Mouse (Mus musculus) MEL (cell line): ENCODE data around the gene Slc39a2.

Experiments
- CTCF ChIP-seq, 3 experiments: IDR thresholded peaks in 2 of 3; conservative IDR thresholded peaks in 1 of 3; 2 replicates each; pipeline ENCODE4 v1.5.1; 2011 to 2012; ENCODE audit warnings: low read length in 3 of 3, low read depth in 2 of 3, mild to moderate bottlenecking in 2 of 3, improper control_type of control experiment in 1 of 3, inconsistent platforms in 1 of 3, mixed read lengths in 1 of 3, moderate library complexity in 1 of 3; ENCODE audit not compliant: control insufficient read depth in 1 of 3, insufficient read depth in 1 of 3, poor library complexity in 1 of 3, severe bottlenecking in 1 of 3
- SIN3A ChIP-seq: IDR thresholded peaks from 2 replicates; pipeline ENCODE4 v1.6.1; 2012; ENCODE audit warnings: low read length, improper control_type of control experiment, inconsistent platforms

- TF ChIP-seq SIN3A = no peak
- TF ChIP-seq CTCF (IDR thresholded peaks at IDR 0.05 in 2 of 3, conservative IDR thresholded peaks at IDR 0.05 in 1 of 3; ENCODE audit: control insufficient read depth in 1 of 3, insufficient read depth in 1 of 3, low read depth in 2 of 3, low read length in 3 of 3, poor library complexity in 1 of 3, severe bottlenecking in 1 of 3) = no peak
These were observed 30.8 kb downstream of the Slc39a2 start for GRCm38 (mm10) chr14:51923492-51923891.
